Mouse (Mus musculus): Measurements from ENCODE around the gene Gm28372. TPM values are rescaled to one million over a fixed set of nuclear protein-coding genes. Genes with fewer than 3 reads are reported as not detected.

Gene Gm28372
- total and polyA plus RNA-seq, 3 experiments: not detected

Other genes starting within 250 kb of the Gm28372 start
- gene Snrpb, start 225.8 kb upstream of the Gm28372 start, total RNA-seq (2012; rRNA removed): 738 and 810 TPM in 2 replicates
- gene Snrpb, start 225.8 kb upstream of the Gm28372 start, polyA plus RNA-seq (2012; ENCODE audit: insufficient read depth in 1 of 2, insufficient read length in 2 of 2, low read depth in 1 of 2, low replicate concordance in 2 of 2, missing spikeins in 1 of 2): 1,000 to 10,000 TPM in 1 of 2 experiments, 100 to 1,000 TPM in 1; 590 to 1,572 TPM
- gene Tmc2, start 210.0 kb upstream of the Gm28372 start, total RNA-seq (2012; rRNA removed): not detected in 2 replicates
- not detected for gene Tmc2, start 210.0 kb upstream of the Gm28372 start, polyA plus RNA-seq (2012; ENCODE audit: insufficient read depth in 1 of 2, insufficient read length in 2 of 2, low read depth in 1 of 2, low replicate concordance in 2 of 2, missing spikeins in 1 of 2)
- gene Nop56, start 130.8 kb upstream of the Gm28372 start, total RNA-seq (2012; rRNA removed): 425 and 556 TPM in 2 replicates
- 1,000 to 10,000 TPM in 1 of 2 experiments, 100 to 1,000 TPM in 1; 594 to 1,867 TPM for gene Nop56, start 130.8 kb upstream of the Gm28372 start, polyA plus RNA-seq (2012; ENCODE audit: insufficient read depth in 1 of 2, insufficient read length in 2 of 2, low read depth in 1 of 2, low replicate concordance in 2 of 2, missing spikeins in 1 of 2)
- 205 and 210 TPM in 2 replicates for gene Idh3b, start 120.7 kb upstream of the Gm28372 start, total RNA-seq (2012; rRNA removed)
- gene Idh3b, start 120.7 kb upstream of the Gm28372 start, polyA plus RNA-seq (2012; ENCODE audit: insufficient read depth in 1 of 2, insufficient read length in 2 of 2, low read depth in 1 of 2, low replicate concordance in 2 of 2, missing spikeins in 1 of 2): 1,000 to 10,000 TPM in 1 of 2 experiments, 100 to 1,000 TPM in 1; 551 to 1,030 TPM
- gene Ebf4, start 110.1 kb upstream of the Gm28372 start, total RNA-seq (2012; rRNA removed): 0.12 and 0.13 TPM in 2 replicates
- gene Ebf4, start 110.1 kb upstream of the Gm28372 start, polyA plus RNA-seq (2012; ENCODE audit: insufficient read depth in 1 of 2, insufficient read length in 2 of 2, low read depth in 1 of 2, low replicate concordance in 2 of 2, missing spikeins in 1 of 2): under 1 TPM in 1 of 2 experiments, not detected in 1; 0.72 TPM
- 6.5 and 8.2 TPM in 2 replicates for gene Cpxm1, start 7.7 kb upstream of the Gm28372 start, total RNA-seq (2012; rRNA removed)
- 10 to 100 TPM in 1 of 2 experiments, not detected in 1; 10.7 TPM for gene Cpxm1, start 7.7 kb upstream of the Gm28372 start, polyA plus RNA-seq (2012; ENCODE audit: insufficient read depth in 1 of 2, insufficient read length in 2 of 2, low read depth in 1 of 2, low replicate concordance in 2 of 2, missing spikeins in 1 of 2)
- not detected in 2 replicates for gene 1700020A23Rik, start within 50 bp of the Gm28372 start, total RNA-seq (2012; rRNA removed)
- gene 1700020A23Rik, start within 50 bp of the Gm28372 start, polyA plus RNA-seq (2012; ENCODE audit: insufficient read depth in 1 of 2, insufficient read length in 2 of 2, low read depth in 1 of 2, low replicate concordance in 2 of 2, missing spikeins in 1 of 2): not detected
- gene Tmem239, start 1.2 kb downstream of the Gm28372 start, total RNA-seq (2012; rRNA removed): not detected in 2 replicates
- gene Tmem239, start 1.2 kb downstream of the Gm28372 start, polyA plus RNA-seq (2012; ENCODE audit: insufficient read depth in 1 of 2, insufficient read length in 2 of 2, low read depth in 1 of 2, low replicate concordance in 2 of 2, missing spikeins in 1 of 2): under 1 TPM in 1 of 2 experiments, not detected in 1; 0.11 TPM
- gene Vps16, start 19.1 kb downstream of the Gm28372 start, total RNA-seq (2012; rRNA removed): 86.2 and 90.0 TPM in 2 replicates
- 100 to 1,000 TPM in 1 of 2 experiments, not detected in 1; 114 TPM for gene Vps16, start 19.1 kb downstream of the Gm28372 start, polyA plus RNA-seq (2012; ENCODE audit: insufficient read depth in 1 of 2, insufficient read length in 2 of 2, low read depth in 1 of 2, low replicate concordance in 2 of 2, missing spikeins in 1 of 2)
- gene Pced1a, start 19.5 kb downstream of the Gm28372 start, total RNA-seq (2012; rRNA removed): 5.1 and 6.5 TPM in 2 replicates
- gene Pced1a, start 19.5 kb downstream of the Gm28372 start, polyA plus RNA-seq (2012; ENCODE audit: insufficient read depth in 1 of 2, insufficient read length in 2 of 2, low read depth in 1 of 2, low replicate concordance in 2 of 2, missing spikeins in 1 of 2): 10 to 100 TPM in 1 of 2 experiments, not detected in 1; 13.7 TPM
- gene Ptpra, start 45.0 kb downstream of the Gm28372 start, total RNA-seq (2012; rRNA removed): 28.1 and 33.0 TPM in 2 replicates
- 10 to 100 TPM in 1 of 2 experiments, not detected in 1; 68.3 TPM for gene Ptpra, start 45.0 kb downstream of the Gm28372 start, polyA plus RNA-seq (2012; ENCODE audit: insufficient read depth in 1 of 2, insufficient read length in 2 of 2, low read depth in 1 of 2, low replicate concordance in 2 of 2, missing spikeins in 1 of 2)
- 108 and 121 TPM in 2 replicates for gene Mrps26, start 158.5 kb downstream of the Gm28372 start, total RNA-seq (2012; rRNA removed)
- 100 to 1,000 TPM in 1 of 2 experiments, not detected in 1; 154 TPM for gene Mrps26, start 158.5 kb downstream of the Gm28372 start, polyA plus RNA-seq (2012; ENCODE audit: insufficient read depth in 1 of 2, insufficient read length in 2 of 2, low read depth in 1 of 2, low replicate concordance in 2 of 2, missing spikeins in 1 of 2)
- gene Oxt, start 170.9 kb downstream of the Gm28372 start, total RNA-seq (2012; rRNA removed): not detected in 2 replicates
- under 1 TPM in 1 of 2 experiments, not detected in 1; 0.14 TPM for gene Oxt, start 170.9 kb downstream of the Gm28372 start, polyA plus RNA-seq (2012; ENCODE audit: insufficient read depth in 1 of 2, insufficient read length in 2 of 2, low read depth in 1 of 2, low replicate concordance in 2 of 2, missing spikeins in 1 of 2)
- not detected in 2 replicates for gene Avp, start 177.3 kb downstream of the Gm28372 start, total RNA-seq (2012; rRNA removed)
- not detected for gene Avp, start 177.3 kb downstream of the Gm28372 start, polyA plus RNA-seq (2012; ENCODE audit: insufficient read depth in 1 of 2, insufficient read length in 2 of 2, low read depth in 1 of 2, low replicate concordance in 2 of 2, missing spikeins in 1 of 2)
- gene Fastkd5, start 224.8 kb downstream of the Gm28372 start, total RNA-seq (2012; rRNA removed): 13.6 and 15.3 TPM in 2 replicates
- 10 to 100 TPM in 1 of 2 experiments, not detected in 1; 11.7 TPM for gene Fastkd5, start 224.8 kb downstream of the Gm28372 start, polyA plus RNA-seq (2012; ENCODE audit: insufficient read depth in 1 of 2, insufficient read length in 2 of 2, low read depth in 1 of 2, low replicate concordance in 2 of 2, missing spikeins in 1 of 2)
- 5.1 and 5.4 TPM in 2 replicates for gene Ubox5, start 224.8 kb downstream of the Gm28372 start, total RNA-seq (2012; rRNA removed)
- gene Ubox5, start 224.8 kb downstream of the Gm28372 start, polyA plus RNA-seq (2012; ENCODE audit: insufficient read depth in 1 of 2, insufficient read length in 2 of 2, low read depth in 1 of 2, low replicate concordance in 2 of 2, missing spikeins in 1 of 2): 10 to 100 TPM in 1 of 2 experiments, not detected in 1; 11.2 TPM
- gene Lzts3, start 237.6 kb downstream of the Gm28372 start, total RNA-seq (2012; rRNA removed): 1.9 and 2.1 TPM in 2 replicates
- gene Lzts3, start 237.6 kb downstream of the Gm28372 start, polyA plus RNA-seq (2012; ENCODE audit: insufficient read depth in 1 of 2, insufficient read length in 2 of 2, low read depth in 1 of 2, low replicate concordance in 2 of 2, missing spikeins in 1 of 2): 1 to 10 TPM in 1 of 2 experiments, not detected in 1; 4.5 TPM